Mouse (Mus musculus): ENCODE measurements around the gene Olfr895. TPM values are rescaled to one million over a fixed set of nuclear protein-coding genes. Genes with fewer than 3 reads are reported as not detected.

The Olfr895 gene
- not detected in 2 replicates for polyA plus RNA-seq (2014; fragmentation: Nextera tagmentation; extraction: Ambion mirVana)

DNA sequence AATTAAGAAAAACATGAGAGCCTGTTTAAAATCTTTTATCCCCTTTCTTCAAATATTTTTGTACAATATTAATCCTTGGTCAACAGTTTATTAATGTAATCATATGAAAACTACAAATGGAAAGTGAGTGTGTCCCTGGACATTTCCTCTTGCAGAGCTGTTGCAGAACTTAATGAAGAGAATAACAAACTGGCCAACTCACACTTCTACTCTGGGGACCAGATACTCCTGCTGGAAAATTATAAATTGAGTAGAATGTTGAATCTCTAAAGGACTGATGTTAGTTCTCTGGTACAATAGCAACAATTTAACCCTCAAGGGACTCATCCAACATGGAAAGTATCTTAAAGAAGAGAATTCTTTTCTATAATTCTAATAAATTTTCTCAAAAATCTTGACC lies at the start of gene Olfr895:
Gene Olfr895 (plus strand): TSS at position 301 of the 400 bp plus-strand sequence.
- no peak for ATAC-seq (ENCODE audit: low read depth)
- no peak within 1 kb of the TSS for H3K4me3 ChIP-seq (ENCODE audit: low read depth, low read length)
- no peaks in the 10 kb centered on the region for H3K27me3 ChIP-seq (ENCODE audit: control insufficient read depth, insufficient read depth, low read length)
- H3K9ac ChIP-seq (replicated peaks; ENCODE audit: low read depth, low read length), result no peak within 1 kb of the TSS
- H3K4me1 ChIP-seq (ENCODE audit: control insufficient read depth, insufficient read depth, low read length), result no peaks in the 10 kb centered on the region
- H3K27ac ChIP-seq (ENCODE audit: low read depth, low read length), result no peak within 1 kb of the TSS
- no peaks in the 10 kb centered on the region for H3K36me3 ChIP-seq (ENCODE audit: control insufficient read depth, insufficient read depth, low read length)
- no peaks in the 10 kb centered on the region for H3K9me3 ChIP-seq (ENCODE audit: control insufficient read depth, low read length)
- no peak within 1 kb of the TSS for H3K4me2 ChIP-seq (ENCODE audit: low read depth, low read length)

DNA sequence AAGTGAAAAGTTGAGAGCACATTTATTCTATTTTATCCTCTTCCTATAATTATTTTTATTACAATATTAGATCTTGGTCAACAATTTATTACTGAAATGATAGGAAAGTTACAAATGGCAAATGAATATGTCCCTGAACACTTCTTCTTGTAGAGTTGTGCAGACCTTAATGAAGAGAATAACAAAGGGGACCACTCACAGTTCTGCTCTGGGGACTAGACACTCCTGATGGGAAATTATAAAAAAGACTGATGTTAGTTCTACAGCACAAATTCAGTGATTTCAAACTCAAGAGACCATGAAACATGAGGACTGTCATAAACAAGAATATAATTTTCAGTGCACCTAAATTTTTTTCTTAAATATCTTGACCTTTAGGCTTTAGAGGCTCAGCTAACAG lies 15.2 kb upstream of the Olfr895 start, which contains the start of gene Olfr143:
Gene Olfr143 (plus strand): TSS at position 301 of the 400 bp plus-strand sequence.
- Histone ChIP-seq H3K4me3 (ENCODE audit: low read depth, low read length) (no peak within 1 kb of the TSS), H3K27me3 (ENCODE audit: control insufficient read depth, insufficient read depth, low read length) (no peaks in the 10 kb centered on the region), H3K36me3 (ENCODE audit: control insufficient read depth, insufficient read depth, low read length) (no peaks in the 10 kb centered on the region), H3K27ac (ENCODE audit: low read depth, low read length) (no peak within 1 kb of the TSS), H3K9ac (replicated peaks; ENCODE audit: low read depth, low read length) (no peak within 1 kb of the TSS), H3K9me3 (ENCODE audit: control insufficient read depth, low read length) (no peaks in the 10 kb centered on the region), H3K4me1 (ENCODE audit: control insufficient read depth, insufficient read depth, low read length) (no peaks in the 10 kb centered on the region), H3K4me2 (ENCODE audit: low read depth, low read length) (no peak within 1 kb of the TSS)
- no peak for ATAC-seq (ENCODE audit: low read depth)

DNA sequence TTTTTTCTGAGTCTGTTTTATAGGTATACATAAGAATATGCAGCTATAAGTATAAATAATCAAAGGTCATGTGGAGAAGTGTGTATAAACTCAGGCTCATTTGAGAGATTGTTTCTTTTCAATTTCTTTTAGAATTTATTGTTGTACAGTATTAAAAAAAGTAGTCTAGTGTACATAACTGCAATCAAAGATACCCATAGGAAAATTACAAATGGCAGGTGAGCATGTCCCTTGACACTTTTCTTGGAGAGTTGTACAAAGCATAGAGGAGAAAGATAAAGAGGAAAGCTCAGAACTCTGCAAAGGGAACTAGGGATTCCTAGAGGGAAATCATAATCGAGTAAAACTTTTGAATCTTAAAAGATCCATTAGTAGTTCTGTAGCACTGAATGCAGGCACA lies 23.2 kb downstream of the Olfr895 start, which contains the start of gene Olfr896-ps1:
Gene Olfr896-ps1 (plus strand): TSS at position 301 of the 400 bp plus-strand sequence.
- Histone ChIP-seq H3K36me3 (ENCODE audit: control insufficient read depth, insufficient read depth, low read length) (no peaks in the 10 kb centered on the region), H3K9ac (replicated peaks; ENCODE audit: low read depth, low read length) (no peak within 1 kb of the TSS), H3K4me1 (ENCODE audit: control insufficient read depth, insufficient read depth, low read length) (no peaks in the 10 kb centered on the region), H3K27me3 (ENCODE audit: control insufficient read depth, insufficient read depth, low read length) (no peaks in the 10 kb centered on the region), H3K4me2 (ENCODE audit: low read depth, low read length) (no peak within 1 kb of the TSS), H3K4me3 (ENCODE audit: low read depth, low read length) (no peak within 1 kb of the TSS), H3K27ac (ENCODE audit: low read depth, low read length) (no peak within 1 kb of the TSS), H3K9me3 (ENCODE audit: control insufficient read depth, low read length) (no peaks in the 10 kb centered on the region)
- WGBS, result 95% methylated on average over 1 of the region's 1 CpGs
- ATAC-seq (ENCODE audit: low read depth), result no peak

Other genes starting within 250 kb of the Olfr895 start
- gene Olfr883, start 242.0 kb upstream of the Olfr895 start, polyA plus RNA-seq (2014; fragmentation: Nextera tagmentation; extraction: Ambion mirVana), result not detected in 2 replicates
- not detected in 2 replicates for gene Olfr884, start 221.3 kb upstream of the Olfr895 start, polyA plus RNA-seq (2014; fragmentation: Nextera tagmentation; extraction: Ambion mirVana)
- not detected in 2 replicates for gene Olfr885, start 206.5 kb upstream of the Olfr895 start, polyA plus RNA-seq (2014; fragmentation: Nextera tagmentation; extraction: Ambion mirVana)
- gene Olfr887, start 183.8 kb upstream of the Olfr895 start, polyA plus RNA-seq (2014; fragmentation: Nextera tagmentation; extraction: Ambion mirVana), result not detected in 2 replicates
- gene Olfr888, start 159.7 kb upstream of the Olfr895 start, polyA plus RNA-seq (2014; fragmentation: Nextera tagmentation; extraction: Ambion mirVana), result not detected in 2 replicates
- gene Olfr889, start 152.7 kb upstream of the Olfr895 start, polyA plus RNA-seq (2014; fragmentation: Nextera tagmentation; extraction: Ambion mirVana), result 0.04 TPM in 1 of 2 replicates, not detected in the other
- gene Olfr890, start 125.3 kb upstream of the Olfr895 start, polyA plus RNA-seq (2014; fragmentation: Nextera tagmentation; extraction: Ambion mirVana), result not detected in 2 replicates
- not detected in 2 replicates for gene Olfr891, start 87.0 kb upstream of the Olfr895 start, polyA plus RNA-seq (2014; fragmentation: Nextera tagmentation; extraction: Ambion mirVana)
- gene Olfr893, start 59.5 kb upstream of the Olfr895 start, polyA plus RNA-seq (2014; fragmentation: Nextera tagmentation; extraction: Ambion mirVana), result not detected in 2 replicates
- gene Olfr894, start 49.8 kb upstream of the Olfr895 start, polyA plus RNA-seq (2014; fragmentation: Nextera tagmentation; extraction: Ambion mirVana), result not detected in 2 replicates
- not detected in 2 replicates for gene Olfr143, start 15.1 kb upstream of the Olfr895 start, polyA plus RNA-seq (2014; fragmentation: Nextera tagmentation; extraction: Ambion mirVana)
- not detected in 2 replicates for gene Olfr896-ps1, start 23.3 kb downstream of the Olfr895 start, polyA plus RNA-seq (2014; fragmentation: Nextera tagmentation; extraction: Ambion mirVana)
- not detected in 2 replicates for gene Olfr25, start 61.2 kb downstream of the Olfr895 start, polyA plus RNA-seq (2014; fragmentation: Nextera tagmentation; extraction: Ambion mirVana)
- gene Olfr898, start 80.6 kb downstream of the Olfr895 start, polyA plus RNA-seq (2014; fragmentation: Nextera tagmentation; extraction: Ambion mirVana), result not detected in 2 replicates
- not detected in 2 replicates for gene Olfr250, start 99.0 kb downstream of the Olfr895 start, polyA plus RNA-seq (2014; fragmentation: Nextera tagmentation; extraction: Ambion mirVana)
- gene Olfr251, start 109.2 kb downstream of the Olfr895 start, polyA plus RNA-seq (2014; fragmentation: Nextera tagmentation; extraction: Ambion mirVana), result not detected in 2 replicates
- not detected in 2 replicates for gene Olfr147, start 133.8 kb downstream of the Olfr895 start, polyA plus RNA-seq (2014; fragmentation: Nextera tagmentation; extraction: Ambion mirVana)
- gene Olfr901, start 161.6 kb downstream of the Olfr895 start, polyA plus RNA-seq (2014; fragmentation: Nextera tagmentation; extraction: Ambion mirVana), result not detected in 2 replicates
- not detected in 2 replicates for gene Olfr902, start 179.8 kb downstream of the Olfr895 start, polyA plus RNA-seq (2014; fragmentation: Nextera tagmentation; extraction: Ambion mirVana)
- not detected in 2 replicates for gene Olfr904, start 195.3 kb downstream of the Olfr895 start, polyA plus RNA-seq (2014; fragmentation: Nextera tagmentation; extraction: Ambion mirVana)
- gene Olfr905, start 203.3 kb downstream of the Olfr895 start, polyA plus RNA-seq (2014; fragmentation: Nextera tagmentation; extraction: Ambion mirVana), result not detected in 2 replicates
- not detected in 2 replicates for gene Olfr906, start 219.2 kb downstream of the Olfr895 start, polyA plus RNA-seq (2014; fragmentation: Nextera tagmentation; extraction: Ambion mirVana)
- gene Olfr907, start 227.9 kb downstream of the Olfr895 start, polyA plus RNA-seq (2014; fragmentation: Nextera tagmentation; extraction: Ambion mirVana), result not detected in 2 replicates